Mouse (Mus musculus) skeletal muscle tissue, adult 2 months (tissue): ENCODE results near the gene Actn1.
"Not testable (repeated sequence)": the region's sequence is repeated elsewhere in the genome, so short reads cannot be mapped to it uniquely, and the experiment has no call there.

Experiments
- DNase-seq: peaks from one replicate; pipeline ENCODE4 v3.0.0-alpha.2; 2012; ENCODE audit warnings: low read depth, low spot score

Gene Actn1

GRCm38 (mm10) chr12:80260056-80260743 is at the start of gene Actn1:
Actn1 (minus strand) TSS chr12:80260371.
- peak; percentile 63 for DNase-seq

- no peak for DNase-seq
These were observed 47.4 kb upstream of the Actn1 start for GRCm38 (mm10) chr12:80307556-80307955.

GRCm38 (mm10) chr12:80304518-80304917 is 44.3 kb upstream of the Actn1 start:
- no peak for DNase-seq

GRCm38 (mm10) chr12:80300833-80301456 is 40.8 kb upstream of the Actn1 start:
- no peak for DNase-seq

GRCm38 (mm10) chr12:80298714-80299113 is 38.5 kb upstream of the Actn1 start:
- no peak for DNase-seq

- DNase-seq = no peak
These were observed 31.8 kb upstream of the Actn1 start for GRCm38 (mm10) chr12:80291895-80292435.

- DNase-seq = no peak
These were observed 30.8 kb upstream of the Actn1 start for GRCm38 (mm10) chr12:80290964-80291363.

GRCm38 (mm10) chr12:80290483-80290882 is 30.3 kb upstream of the Actn1 start:
- DNase-seq = no peak

GRCm38 (mm10) chr12:80289722-80290121 is 29.6 kb upstream of the Actn1 start:
- DNase-seq = no peak

GRCm38 (mm10) chr12:80285890-80286289 is 25.7 kb upstream of the Actn1 start:
- no peak for DNase-seq

- not testable (repeated sequence) for DNase-seq
These were observed 24.1 kb upstream of the Actn1 start for GRCm38 (mm10) chr12:80284251-80284650.

GRCm38 (mm10) chr12:80278866-80279265 is 18.7 kb upstream of the Actn1 start:
- no peak for DNase-seq

GRCm38 (mm10) chr12:80277428-80277827 is 17.3 kb upstream of the Actn1 start:
- no peak for DNase-seq

- no peak for DNase-seq
These were observed 15.1 kb upstream of the Actn1 start for GRCm38 (mm10) chr12:80275187-80275820.

GRCm38 (mm10) chr12:80273020-80273686 is 13.0 kb upstream of the Actn1 start:
- no peak for DNase-seq

- no peak for DNase-seq
These were observed 11.6 kb upstream of the Actn1 start for GRCm38 (mm10) chr12:80271806-80272205.

GRCm38 (mm10) chr12:80270924-80271323 is 10.8 kb upstream of the Actn1 start:
- DNase-seq = no peak

- DNase-seq = no peak
These were observed 9.1 kb upstream of the Actn1 start for GRCm38 (mm10) chr12:80269303-80269702.

GRCm38 (mm10) chr12:80267962-80268361 is 7.8 kb upstream of the Actn1 start:
- DNase-seq = no peak

- DNase-seq = not testable (repeated sequence)
These were observed 4.2 kb upstream of the Actn1 start for GRCm38 (mm10) chr12:80264388-80264787.

GRCm38 (mm10) chr12:80260744-80261695 is 849 bp upstream of the Actn1 start:
- no peak for DNase-seq
